Mouse (Mus musculus) kidney, embryonic 15.5 days (tissue): ENCODE data around the gene Cort. TPM values are rescaled to one million over a fixed set of nuclear protein-coding genes. Genes with fewer than 3 reads are reported as not detected.
"Not testable (repeated sequence)": the region's sequence is repeated elsewhere in the genome, so short reads cannot be mapped to it uniquely, and the experiment has no call there.

Experiments used
- ATAC-seq: fragments of 200-750 bp; cut with Nextera tagmentation; replicated peaks from 2 replicates; pipeline ENCODE4 v1.8.0; 2017; ENCODE audit warnings: moderate TSS enrichment; ENCODE audit not compliant: low FRiP score
- H3K27ac ChIP-seq: fragments of 300-500 bp; sonication (generic); 2 replicates; pipeline ENCODE4 v1.5.1; 2015; ENCODE audit warnings: mild to moderate bottlenecking, inconsistent platforms
- H3K27me3 ChIP-seq: fragments of 300-500 bp; sonication (generic); 2 replicates; pipeline ENCODE4 v1.6.1; 2015; ENCODE audit warnings: inconsistent platforms
- H3K36me3 ChIP-seq: fragments of 300-500 bp; sonication (generic); 2 replicates; pipeline ENCODE4 v1.6.1; 2015; ENCODE audit warnings: inconsistent platforms
- H3K4me1 ChIP-seq: fragments of 300-500 bp; sonication (generic); 2 replicates; pipeline ENCODE4 v1.6.1; 2015; ENCODE audit warnings: inconsistent platforms
- H3K4me2 ChIP-seq: fragments of 300-500 bp; sonication (generic); 2 replicates; pipeline ENCODE4 v1.6.1; 2015; ENCODE audit warnings: moderate library complexity, mild to moderate bottlenecking, inconsistent platforms
- H3K4me3 ChIP-seq: fragments of 300-500 bp; sonication (generic); replicated peaks from 2 replicates; pipeline ENCODE4 v1.5.1; 2015; ENCODE audit warnings: mild to moderate bottlenecking, inconsistent platforms
- H3K9ac ChIP-seq: fragments of 300-500 bp; sonication (generic); 2 replicates; pipeline ENCODE4 v1.6.1; 2015; ENCODE audit warnings: mild to moderate bottlenecking, inconsistent platforms
- H3K9me3 ChIP-seq: fragments of 300-500 bp; sonication (generic); replicated peaks from 2 replicates; pipeline ENCODE4 v1.6.1; 2016; ENCODE audit warnings: inconsistent platforms
- WGBS: fragments of 180-500 bp; shearing (Covaris S2); methylation state at CpG from one replicate; pipeline ENCODE4 v1.1.7; 2015; ENCODE audit warnings: mixed read lengths; 5-methylcytosine and 5-hydroxymethylcytosine counted together
- polyA plus RNA-seq: library from polyadenylated mRNA; unstranded; fragments of >200 nt; fragmentation: Nextera tagmentation; extraction: Ambion mirVana; gene quantifications from 2 replicates; pipeline ENCODE4 v1.2.1, GENCODE M21; 2015

Cort gene
- 0.32 TPM in 1 of 2 replicates, not detected in the other for polyA plus RNA-seq

DNA sequence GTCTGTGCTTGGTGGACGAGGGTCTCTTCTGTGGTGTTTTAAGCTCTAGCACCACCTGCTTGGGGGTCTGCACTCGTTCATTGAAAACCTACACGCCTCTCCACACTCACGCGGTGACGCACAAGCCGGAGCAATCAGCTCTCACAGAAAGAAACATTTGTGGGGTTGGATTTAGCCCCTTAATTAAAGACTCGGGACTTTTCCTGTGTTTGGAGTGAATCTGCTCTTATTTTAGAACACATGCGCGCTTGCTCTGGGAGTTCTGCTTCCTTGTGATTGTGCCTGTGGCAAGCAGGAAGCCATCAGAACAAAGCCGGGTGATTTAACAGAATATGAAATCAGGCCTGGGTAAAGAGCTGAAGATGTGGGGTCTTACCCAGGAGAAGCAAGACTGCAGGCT, at the start of gene Cort:
Gene Cort, minus strand, starts transcription at position 101 of the 400 bp plus-strand sequence.
- H3K9ac ChIP-seq: no peak within 1 kb of the TSS
- H3K9me3 ChIP-seq: no peaks in the 10 kb centered on the region
- no peak for ATAC-seq
- H3K27me3 ChIP-seq: no peaks in the 10 kb centered on the region
- H3K4me1 ChIP-seq: peaks cover 12% of the 10 kb centered on the region
- no peak within 1 kb of the TSS for H3K4me3 ChIP-seq
- peaks cover 50% of the 10 kb centered on the region for H3K36me3 ChIP-seq
- peak within 1 kb of the TSS; percentile 19; the same call in 1 of the 2 replicates for H3K27ac ChIP-seq
- H3K4me2 ChIP-seq: no peak within 1 kb of the TSS
- 81% methylated on average over 11 of the region's 11 CpGs for WGBS

DNA sequence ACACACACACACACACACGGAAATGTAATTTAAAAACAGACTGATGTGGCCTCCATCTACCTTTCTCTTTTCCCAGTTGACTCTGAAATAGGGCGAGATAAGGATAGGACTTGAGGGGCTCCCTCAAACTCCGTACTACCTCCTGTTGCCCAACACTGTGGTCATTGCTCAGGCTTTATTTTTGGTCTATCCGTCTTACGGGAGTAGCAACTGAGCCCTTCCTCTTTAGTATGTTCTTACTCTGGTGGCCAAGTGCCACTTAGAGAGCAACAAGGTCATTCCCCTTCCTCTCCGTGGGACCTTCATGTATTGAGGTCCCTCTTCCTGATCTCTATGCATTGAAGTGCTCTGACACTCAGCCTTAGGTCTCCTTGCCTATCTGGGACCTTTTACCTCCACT, 47.1 kb upstream of the Cort start:
- Histone ChIP-seq H3K27me3 (no peaks in the 10 kb centered on the region), H3K27ac (no peak overlapping the region), H3K9me3 (no peaks in the 10 kb centered on the region), H3K4me3 (no peak overlapping the region), H3K4me2 (no peak overlapping the region), H3K4me1 (peaks cover 10% of the 10 kb centered on the region), H3K9ac (no peak overlapping the region), H3K36me3 (no peaks in the 10 kb centered on the region)
- ATAC-seq: no peak
- 84% methylated on average over 6 of the region's 6 CpGs for WGBS

GRCm38 (mm10) chr4:149172666-149173065, 46.1 kb upstream of the Cort start:
- WGBS: 79% methylated on average over 2 of the region's 2 CpGs
- Histone ChIP-seq H3K4me2 (no peak overlapping the region), H3K27me3 (no peaks in the 10 kb centered on the region), H3K27ac (peak overlapping the region; percentile 19; the same call in 1 of the 2 replicates), H3K9ac (no peak overlapping the region), H3K4me1 (peaks cover 6% of the 10 kb centered on the region), H3K36me3 (no peaks in the 10 kb centered on the region), H3K9me3 (no peaks in the 10 kb centered on the region), H3K4me3 (no peak overlapping the region)
- no peak for ATAC-seq

DNA sequence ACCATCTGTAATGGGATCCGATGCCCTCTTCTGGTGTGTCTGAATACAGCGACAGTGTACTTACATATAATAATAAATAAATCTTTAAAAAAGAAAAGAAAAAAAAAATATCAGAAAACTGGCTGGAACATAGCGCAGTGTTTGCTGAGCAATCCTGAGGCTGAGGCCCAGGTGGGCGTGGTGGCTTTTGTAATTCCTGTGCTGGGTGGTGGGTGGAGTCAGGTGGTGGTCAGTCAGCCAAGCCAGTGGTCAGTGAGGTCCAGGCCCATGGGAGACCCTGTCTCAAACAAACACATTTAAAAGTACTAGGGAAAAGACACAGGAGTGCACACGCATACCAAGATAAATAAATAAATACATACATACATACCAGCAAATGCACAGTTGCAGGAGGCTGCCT, 45.5 kb upstream of the Cort start:
- H3K27me3 ChIP-seq: no peaks in the 10 kb centered on the region
- peak overlapping the region; percentile 19; the same call in 1 of the 2 replicates for H3K27ac ChIP-seq
- ATAC-seq: 0 out of 2 replicates have a peak, but pooled peaks have one; percentile 34
- no peaks in the 10 kb centered on the region for H3K36me3 ChIP-seq
- no peak overlapping the region for H3K9ac ChIP-seq
- WGBS: 83% methylated on average over 5 of the region's 5 CpGs
- no peaks in the 10 kb centered on the region for H3K9me3 ChIP-seq
- H3K4me3 ChIP-seq: no peak overlapping the region
- H3K4me2 ChIP-seq: no peak overlapping the region
- peaks cover 6% of the 10 kb centered on the region for H3K4me1 ChIP-seq

GRCm38 (mm10) chr4:149171581-149171981, 45.0 kb upstream of the Cort start:
- Histone ChIP-seq H3K4me1 (peaks cover 6% of the 10 kb centered on the region), H3K27ac (no peak overlapping the region), H3K4me3 (no peak overlapping the region), H3K27me3 (no peaks in the 10 kb centered on the region), H3K36me3 (no peaks in the 10 kb centered on the region), H3K9me3 (no peaks in the 10 kb centered on the region), H3K4me2 (no peak overlapping the region), H3K9ac (no peak overlapping the region)
- ATAC-seq: no peak
- 56% methylated on average over 5 of the region's 5 CpGs for WGBS

DNA sequence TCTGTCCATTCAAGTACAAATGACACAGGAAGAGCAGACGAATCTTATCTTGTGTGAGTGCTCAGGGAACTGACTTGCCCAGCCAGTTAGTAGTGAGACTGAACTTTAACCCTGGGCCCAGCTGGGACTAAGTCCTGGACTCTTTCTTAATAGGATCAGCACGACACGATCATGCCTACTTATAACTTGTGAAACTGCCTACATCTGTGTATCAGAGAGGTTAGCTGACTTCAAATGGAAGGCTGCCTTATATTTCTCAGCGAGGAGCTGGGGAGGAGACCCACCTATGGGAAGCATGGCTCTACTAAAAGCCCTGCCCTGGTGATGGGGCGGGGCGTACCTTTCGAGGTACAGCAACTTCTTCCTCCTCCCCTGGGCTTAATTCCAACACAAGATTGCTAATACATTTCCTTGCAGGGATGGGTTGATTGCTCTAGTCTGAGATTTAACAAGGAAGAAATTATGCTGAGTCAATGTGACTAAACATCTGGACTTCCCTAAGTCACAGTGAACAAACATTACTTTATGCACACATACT, 43.9 kb upstream of the Cort start:
- Histone ChIP-seq H3K9ac (no peak overlapping the region), H3K27me3 (no peaks in the 10 kb centered on the region), H3K27ac (peak overlapping the region; percentile 48; the same call in 1 of the 2 replicates), H3K9me3 (no peaks in the 10 kb centered on the region), H3K4me3 (no peak overlapping the region), H3K4me2 (no peak overlapping the region), H3K36me3 (no peaks in the 10 kb centered on the region), H3K4me1 (peaks cover 12% of the 10 kb centered on the region)
- WGBS: 70% methylated on average over 7 of the region's 7 CpGs
- no peak for ATAC-seq

- 79% methylated on average over 7 of the region's 8 CpGs for WGBS
- H3K4me2 ChIP-seq: not testable (repeated sequence)
Measured at GRCm38 (mm10) chr4:149169926-149170325, 43.4 kb upstream of the Cort start.

GRCm38 (mm10) chr4:149168016-149168415, 41.5 kb upstream of the Cort start:
- Histone ChIP-seq H3K9me3 (no peaks in the 10 kb centered on the region), H3K4me2 (peak overlapping the region; percentile 96), H3K27ac (no peak overlapping the region), H3K27me3 (no peaks in the 10 kb centered on the region), H3K9ac (no peak overlapping the region), H3K4me1 (peaks cover 18% of the 10 kb centered on the region), H3K4me3 (no peak overlapping the region), H3K36me3 (peaks cover 18% of the 10 kb centered on the region)
- ATAC-seq: no peak
- 78% methylated on average over 2 of the region's 2 CpGs for WGBS

More at GRCm38 (mm10) chr4:149169926-149170325, 43.4 kb upstream of the Cort start:
- not testable (repeated sequence) for H3K9me3 ChIP-seq, H3K9ac ChIP-seq, H3K4me3 ChIP-seq, H3K36me3 ChIP-seq, ATAC-seq, H3K27me3 ChIP-seq
- H3K27ac ChIP-seq: peak overlapping the region; percentile 48; the same call in 1 of the 2 replicates
- H3K4me1 ChIP-seq: peaks cover 17% of the 10 kb centered on the region

DNA sequence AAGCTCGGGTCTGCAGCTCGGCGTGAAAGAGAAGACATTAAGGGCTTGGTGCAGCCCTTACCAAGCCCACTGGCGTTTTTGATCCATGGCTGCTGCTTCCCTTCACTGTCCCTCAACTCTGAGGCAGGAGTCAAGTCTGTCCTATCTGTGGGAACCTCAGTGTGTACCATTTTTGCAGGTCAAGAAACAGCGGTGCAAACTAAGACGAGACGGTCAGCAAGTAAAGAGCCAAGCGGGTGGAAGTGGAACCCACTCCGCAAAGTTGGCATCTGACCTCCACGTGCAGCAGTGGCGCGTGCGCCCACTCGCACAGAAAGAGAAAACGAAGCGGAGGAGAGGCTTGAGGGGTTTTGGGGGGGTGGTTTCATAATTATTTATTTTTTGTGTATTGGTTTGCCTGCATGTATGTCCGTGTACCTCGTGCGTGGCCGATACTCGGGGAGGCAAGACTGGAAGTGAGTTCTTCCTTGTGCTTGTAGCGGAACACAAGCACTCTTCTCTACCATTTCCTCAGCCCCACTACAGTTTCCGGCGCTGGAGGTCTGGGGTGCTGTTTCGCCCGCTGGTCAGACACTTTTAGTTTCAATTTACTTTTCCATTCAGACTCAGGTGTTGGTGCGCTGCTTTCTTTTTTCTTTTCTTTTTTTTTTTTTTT, 40.5 kb upstream of the Cort start:
- peak overlapping the region; percentile 59 for H3K4me3 ChIP-seq
- H3K9ac ChIP-seq: peak overlapping the region; percentile 64
- H3K27me3 ChIP-seq: no peaks in the 10 kb centered on the region
- H3K36me3 ChIP-seq: peaks cover 28% of the 10 kb centered on the region
- no peaks in the 10 kb centered on the region for H3K9me3 ChIP-seq
- peak overlapping the region; percentile 96 for H3K4me2 ChIP-seq
- peak; percentile 55 for ATAC-seq
- WGBS: under 1% methylated on average over 27 of the region's 27 CpGs
- peak overlapping the region; percentile 88 for H3K27ac ChIP-seq
- peaks cover 18% of the 10 kb centered on the region for H3K4me1 ChIP-seq

- peak within 1 kb of the TSS; percentile 67 for H3K9ac ChIP-seq
- peak within 1 kb of the TSS; percentile 59 for H3K4me3 ChIP-seq
- peaks cover 35% of the 10 kb centered on the region for H3K36me3 ChIP-seq
- H3K4me2 ChIP-seq: peak within 1 kb of the TSS; percentile 96
- under 1% methylated on average over 59 of the region's 59 CpGs for WGBS
- H3K4me1 ChIP-seq: peaks cover 15% of the 10 kb centered on the region
- H3K27ac ChIP-seq: peak within 1 kb of the TSS; percentile 88
- ATAC-seq: peak; percentile 100
- H3K27me3 ChIP-seq: no peaks in the 10 kb centered on the region
- no peaks in the 10 kb centered on the region for H3K9me3 ChIP-seq
Measured at GRCm38 (mm10) chr4:149166215-149166946, 39.8 kb upstream of the Cort start, which contains the start of gene Pgd. TSS of gene Pgd (minus strand) at chr4:149166771.

DNA sequence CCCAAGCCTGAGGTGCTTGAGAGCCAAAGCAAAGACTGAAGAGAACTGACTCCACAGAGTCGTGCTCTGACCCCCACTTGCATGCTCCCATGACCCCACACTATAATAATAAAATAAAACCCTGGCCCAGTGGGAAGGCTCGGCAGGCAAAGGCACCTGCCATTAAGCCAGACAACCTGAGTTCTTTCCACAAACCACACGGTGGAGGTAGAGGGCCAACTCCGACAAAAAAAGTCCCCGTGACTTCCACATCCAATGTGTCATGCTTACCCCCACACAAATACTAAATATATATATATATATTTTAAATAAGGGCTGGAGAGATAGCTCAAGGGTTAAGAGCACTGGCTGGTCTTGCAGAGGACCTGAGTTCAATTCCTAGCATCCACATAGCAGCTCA, 37.6 kb upstream of the Cort start:
- Histone ChIP-seq H3K4me3 (no peak overlapping the region), H3K9ac (no peak overlapping the region), H3K4me2 (no peak overlapping the region), H3K4me1 (peaks cover 12% of the 10 kb centered on the region), H3K27ac (no peak overlapping the region), H3K9me3 (no peaks in the 10 kb centered on the region), H3K27me3 (no peaks in the 10 kb centered on the region), H3K36me3 (peaks cover 56% of the 10 kb centered on the region)
- no peak for ATAC-seq
- 51% methylated on average over 5 of the region's 5 CpGs for WGBS

GRCm38 (mm10) chr4:149163196-149163595, 36.6 kb upstream of the Cort start:
- peaks cover 12% of the 10 kb centered on the region for H3K4me1 ChIP-seq
- ATAC-seq: no peak
- no peaks in the 10 kb centered on the region for H3K27me3 ChIP-seq
- 53% methylated on average over 1 of the region's 1 CpGs for WGBS
- H3K4me3 ChIP-seq: no peak overlapping the region
- H3K27ac ChIP-seq: no peak overlapping the region
- peaks cover 65% of the 10 kb centered on the region for H3K36me3 ChIP-seq
- no peak overlapping the region for H3K4me2 ChIP-seq
- H3K9ac ChIP-seq: no peak overlapping the region
- H3K9me3 ChIP-seq: no peaks in the 10 kb centered on the region
